Mouse (Mus musculus): ENCODE results near the gene Nek3. TPM values are rescaled to one million over a fixed set of nuclear protein-coding genes. Genes with fewer than 3 reads are reported as not detected.
A peak's percentile ranks its signal among the peaks of the same experiment; 100 is the strongest.

Nek3 gene
- total and polyA plus RNA-seq, 3 experiments, result 1.00 to 2.1 (median 1.4) TPM

DNA sequence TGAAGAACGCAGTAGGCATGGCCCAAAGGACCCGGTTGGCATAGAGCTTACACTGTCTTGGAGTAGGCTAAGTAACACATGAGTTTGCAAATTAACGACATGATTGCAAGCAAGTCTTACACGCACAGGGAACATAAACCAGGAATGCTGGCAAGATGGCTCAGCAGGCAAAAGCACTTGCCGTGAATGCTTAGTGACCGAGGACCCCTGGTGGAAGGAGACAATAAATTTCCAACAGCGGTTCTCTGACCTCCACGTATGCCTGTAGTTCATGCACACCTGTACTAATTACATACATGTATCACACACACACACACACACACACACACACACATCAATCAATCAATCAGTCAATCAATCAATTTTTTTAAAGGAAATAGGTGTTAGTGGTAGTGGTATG is 74.7 kb downstream of the Nek3 start:
- TF ChIP-seq POLR2A (IDR thresholded peaks at IDR 0.05; ENCODE audit: insufficient read depth, low read depth, low read length) (no peak), CTCF (IDR thresholded peaks at IDR 0.05) (peak; percentile 20; the same call in 1 of the 2 replicates), EP300 (IDR thresholded peaks at IDR 0.05; ENCODE audit: insufficient read depth, low read depth, low read length) (no peak)
- no peak for DNase-seq
- Histone ChIP-seq H3K36me3 (ENCODE audit: control insufficient read depth, insufficient read depth, low read length) (no peaks in the 10 kb centered on the region), H3K4me1 (ENCODE audit: control insufficient read depth, insufficient read depth, low read length) (no peaks in the 10 kb centered on the region), H3K9ac (ENCODE audit: low read depth, low read length) (no peak overlapping the region), H3K27ac (no peak overlapping the region), H3K4me3 (no peak overlapping the region), H3K79me2 (replicated peaks; ENCODE audit: control insufficient read depth, insufficient read depth, low read length) (no peaks in the 10 kb centered on the region), H3K27me3 (ENCODE audit: control insufficient read depth, insufficient read depth, low read length) (no peaks in the 10 kb centered on the region)
- 48% methylated on average over 8 of the region's 8 CpGs for WGBS
- intact Hi-C loops (cut with DNase I), result loop anchor here (5.0 kb wide), 1 partner anchor 99 kb away; no protein-coding TSS in a partner anchor

DNA sequence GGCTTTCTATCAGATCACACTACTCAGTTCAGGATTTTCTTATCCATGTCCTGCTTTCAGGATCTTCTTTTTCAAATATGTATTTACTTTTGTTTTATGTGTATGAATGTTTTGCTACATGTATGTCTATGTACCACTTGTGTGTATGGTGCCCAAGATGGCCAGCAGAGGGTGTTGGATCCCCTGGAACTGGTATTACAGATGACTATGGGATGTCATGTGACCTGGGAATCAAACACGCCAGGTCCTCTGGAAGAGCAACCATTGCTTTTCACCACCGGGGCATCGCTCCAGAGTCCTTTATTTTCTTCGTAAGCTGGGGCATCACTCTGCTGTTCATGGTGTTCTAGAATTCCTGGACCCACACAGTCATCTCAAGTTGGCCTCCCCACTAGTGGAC is 77.0 kb downstream of the Nek3 start:
- no peak overlapping the region for H3K27ac ChIP-seq
- no peaks in the 10 kb centered on the region for H3K4me1 ChIP-seq (ENCODE audit: control insufficient read depth, insufficient read depth, low read length)
- H3K27me3 ChIP-seq (ENCODE audit: control insufficient read depth, insufficient read depth, low read length), result no peaks in the 10 kb centered on the region
- no peak overlapping the region for H3K9ac ChIP-seq (ENCODE audit: low read depth, low read length)
- DNase-seq, result no peak
- intact Hi-C loops (cut with DNase I), result no loop called here
- no peaks in the 10 kb centered on the region for H3K79me2 ChIP-seq (replicated peaks; ENCODE audit: control insufficient read depth, insufficient read depth, low read length)
- H3K4me3 ChIP-seq, result no peak overlapping the region
- no peaks in the 10 kb centered on the region for H3K36me3 ChIP-seq (ENCODE audit: control insufficient read depth, insufficient read depth, low read length)
- WGBS, result 85% methylated on average over 4 of the region's 4 CpGs
- TF ChIP-seq EP300 (IDR thresholded peaks at IDR 0.05; ENCODE audit: insufficient read depth, low read depth, low read length) (no peak), CTCF (IDR thresholded peaks at IDR 0.05) (no peak), POLR2A (IDR thresholded peaks at IDR 0.05; ENCODE audit: insufficient read depth, low read depth, low read length) (no peak)

DNA sequence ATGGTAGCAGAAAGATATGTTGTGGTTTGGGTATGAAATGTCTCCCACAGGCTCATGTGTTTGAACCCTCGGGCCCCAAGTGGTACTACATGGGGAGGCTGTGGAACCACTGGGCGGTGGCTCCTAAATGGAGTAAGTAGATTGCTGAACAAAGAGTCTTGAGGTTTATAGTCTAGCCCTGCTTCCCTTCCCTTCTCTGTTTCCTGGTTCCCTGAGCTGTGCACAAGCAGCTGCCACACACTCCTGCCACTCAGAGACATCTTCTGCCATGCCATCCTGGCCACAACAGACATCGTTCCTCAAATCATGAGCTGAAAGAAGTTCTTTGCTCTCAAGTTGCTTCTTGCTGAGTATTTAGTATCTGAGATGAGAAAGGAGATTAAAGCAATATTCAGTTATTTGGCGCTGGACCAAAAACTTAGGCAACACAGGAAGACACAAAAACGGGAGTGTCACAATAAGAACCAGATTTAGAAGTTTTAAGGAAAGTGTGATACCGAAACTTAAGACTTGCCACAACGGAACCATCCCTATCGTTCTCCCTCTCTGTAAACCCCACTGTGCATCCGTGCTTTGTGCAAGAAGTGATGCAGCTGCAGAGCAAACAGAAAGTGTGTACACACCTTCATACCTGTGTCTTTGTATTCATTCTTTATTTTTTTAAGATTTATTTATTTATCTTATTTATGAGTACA is 86.8 kb downstream of the Nek3 start:
- H3K4me3 ChIP-seq, result no peak overlapping the region
- no peak for DNase-seq
- no peaks in the 10 kb centered on the region for H3K36me3 ChIP-seq (ENCODE audit: control insufficient read depth, insufficient read depth, low read length)
- TF ChIP-seq CTCF (IDR thresholded peaks at IDR 0.05) (no peak), POLR2A (IDR thresholded peaks at IDR 0.05; ENCODE audit: insufficient read depth, low read depth, low read length) (no peak), EP300 (IDR thresholded peaks at IDR 0.05; ENCODE audit: insufficient read depth, low read depth, low read length) (no peak)
- no peaks in the 10 kb centered on the region for H3K27me3 ChIP-seq (ENCODE audit: control insufficient read depth, insufficient read depth, low read length)
- no peak overlapping the region for H3K27ac ChIP-seq
- intact Hi-C loops (cut with DNase I), result no loop called here
- 68% methylated on average over 9 of the region's 9 CpGs for WGBS
- H3K79me2 ChIP-seq (replicated peaks; ENCODE audit: control insufficient read depth, insufficient read depth, low read length), result no peaks in the 10 kb centered on the region
- H3K4me1 ChIP-seq (ENCODE audit: control insufficient read depth, insufficient read depth, low read length), result no peaks in the 10 kb centered on the region
- no peak overlapping the region for H3K9ac ChIP-seq (ENCODE audit: low read depth, low read length)

Other genes starting within 250 kb of the Nek3 start
- gene Defb15, start 233.7 kb downstream of the Nek3 start, total RNA-seq (2021), result not detected
- not detected in 2 replicates for gene Defb15, start 233.7 kb downstream of the Nek3 start, polyA plus RNA-seq (2012; rRNA removed)
- not detected for gene Defb35, start 228.1 kb downstream of the Nek3 start, total RNA-seq (2021)
- not detected in 2 replicates for gene Defb35, start 228.1 kb downstream of the Nek3 start, polyA plus RNA-seq (2012; rRNA removed)
- not detected for gene Defb13, start 219.7 kb downstream of the Nek3 start, total RNA-seq (2021)
- gene Defb13, start 219.7 kb downstream of the Nek3 start, polyA plus RNA-seq (2012; rRNA removed), result not detected in 2 replicates
- gene Fam90a1a, start 207.7 kb downstream of the Nek3 start, total RNA-seq (2021), result not detected
- gene Fam90a1a, start 207.7 kb downstream of the Nek3 start, polyA plus RNA-seq (2012; rRNA removed), result not detected in 2 replicates
- not detected for gene Ccdc70, start 196.7 kb downstream of the Nek3 start, total RNA-seq (2021)
- not detected in 2 replicates for gene Ccdc70, start 196.7 kb downstream of the Nek3 start, polyA plus RNA-seq (2012; rRNA removed)
- under 1 TPM; 0.05 to 0.07 TPM for gene Atp7b, start 106.1 kb downstream of the Nek3 start, total RNA-seq (2021)
- 0.06 and 0.43 TPM in 2 replicates for gene Atp7b, start 106.1 kb downstream of the Nek3 start, polyA plus RNA-seq (2012; rRNA removed)
- gene Alg11, start 105.7 kb downstream of the Nek3 start, total RNA-seq (2021), result 1 to 10 TPM; 7.7 to 8.1 TPM
- 3.3 and 7.5 TPM in 2 replicates for gene Alg11, start 105.7 kb downstream of the Nek3 start, polyA plus RNA-seq (2012; rRNA removed)
- not detected for gene Nek5, start 41.4 kb downstream of the Nek3 start, total RNA-seq (2021)
- gene Nek5, start 41.4 kb downstream of the Nek3 start, polyA plus RNA-seq (2012; rRNA removed), result 0.12 and 0.23 TPM in 2 replicates
- gene Ckap2, start 19.4 kb upstream of the Nek3 start, total RNA-seq (2021), result under 1 TPM; 0.11 to 0.29 TPM
- gene Ckap2, start 19.4 kb upstream of the Nek3 start, polyA plus RNA-seq (2012; rRNA removed), result 0.21 and 0.53 TPM in 2 replicates
- 10 to 100 TPM; 25.2 to 27.0 TPM for gene Vps36, start 26.4 kb upstream of the Nek3 start, total RNA-seq (2021)
- 9.9 and 16.2 TPM in 2 replicates for gene Vps36, start 26.4 kb upstream of the Nek3 start, polyA plus RNA-seq (2012; rRNA removed)
- 1 to 10 TPM; 4.8 TPM for gene Thsd1, start 60.9 kb upstream of the Nek3 start, total RNA-seq (2021)
- 4.4 and 6.2 TPM in 2 replicates for gene Thsd1, start 60.9 kb upstream of the Nek3 start, polyA plus RNA-seq (2012; rRNA removed)
- not detected for gene Tpte, start 117.0 kb upstream of the Nek3 start, total RNA-seq (2021)
- gene Tpte, start 117.0 kb upstream of the Nek3 start, polyA plus RNA-seq (2012; rRNA removed), result not detected in 2 replicates
- 10 to 100 TPM; 12.7 to 13.4 TPM for gene Slc25a15, start 232.2 kb upstream of the Nek3 start, total RNA-seq (2021)
- 3.9 and 7.4 TPM in 2 replicates for gene Slc25a15, start 232.2 kb upstream of the Nek3 start, polyA plus RNA-seq (2012; rRNA removed)
- gene Mrps31, start 244.9 kb upstream of the Nek3 start, total RNA-seq (2021), result 10 to 100 TPM; 51.1 to 59.2 TPM
- gene Mrps31, start 244.9 kb upstream of the Nek3 start, polyA plus RNA-seq (2012; rRNA removed), result 12.5 and 25.2 TPM in 2 replicates

Measured in heart, adult 2 months (tissue).